Mouse (Mus musculus) E14TG2a.4 (cell line): Measurements from ENCODE around the gene Gemin8.

Experiments used
- H3K27me3 ChIP-seq: 2 replicates; pipeline ENCODE4 v1.6.1; 2014; ENCODE audit warnings: low read length, control low read depth; ENCODE audit not compliant: insufficient read depth
- H3K36me3 ChIP-seq: 2 replicates; pipeline ENCODE4 v1.6.1; 2014; ENCODE audit warnings: low read length, control low read depth; ENCODE audit not compliant: insufficient read depth
- H3K4me1 ChIP-seq: replicated peaks from 2 replicates; pipeline ENCODE4 v1.6.1; 2014; ENCODE audit warnings: low read depth, low read length, control low read depth
- H3K4me3 ChIP-seq: replicated peaks from 2 replicates; pipeline ENCODE4 v1.5.1; 2014; ENCODE audit warnings: mild to moderate bottlenecking, low read length
- H3K9me3 ChIP-seq: 2 replicates; pipeline ENCODE4 v1.6.1; 2014; ENCODE audit warnings: low read length, control low read depth
- CTCF ChIP-seq: conservative IDR thresholded peaks from 2 replicates; pipeline ENCODE4 v1.5.1; 2014; ENCODE audit warnings: low read length
- NANOG ChIP-seq: IDR thresholded peaks from 2 replicates; pipeline ENCODE4 v1.6.1; 2014; ENCODE audit warnings: borderline replicate concordance, low read length, mixed read lengths
- POU5F1 ChIP-seq: IDR thresholded peaks from 2 replicates; pipeline ENCODE4 v1.6.1; 2014; ENCODE audit warnings: low read length, borderline replicate concordance

Gene Gemin8

GRCm38 (mm10) chrX:166169892-166170799, at the start of gene Gemin8:
Gene Gemin8, plus strand, starts transcription at chrX:166170454.
- Histone ChIP-seq H3K27me3 (no peaks in the 10 kb centered on the region), H3K4me3 (peak within 1 kb of the TSS; percentile 83), H3K4me1 (peaks cover 8% of the 10 kb centered on the region; the same call in 1 of the 2 replicates), H3K9me3 (no peaks in the 10 kb centered on the region), H3K36me3 (no peaks in the 10 kb centered on the region)
- TF ChIP-seq NANOG: no peak
- no peak for TF ChIP-seq CTCF
- no peak for TF ChIP-seq POU5F1

GRCm38 (mm10) chrX:166147158-166147846, 23.0 kb upstream of the Gemin8 start:
- TF ChIP-seq POU5F1 (no peak), CTCF (no peak), NANOG (no peak)
- no peak overlapping the region for H3K4me3 ChIP-seq
- no peaks in the 10 kb centered on the region for H3K27me3 ChIP-seq
- H3K36me3 ChIP-seq: no peaks in the 10 kb centered on the region
- no peaks in the 10 kb centered on the region for H3K9me3 ChIP-seq
- H3K4me1 ChIP-seq: no peaks in the 10 kb centered on the region

- TF ChIP-seq CTCF (no peak), POU5F1 (no peak), NANOG (no peak)
These were observed 7.5 kb upstream of the Gemin8 start for GRCm38 (mm10) chrX:166162773-166163172.

GRCm38 (mm10) chrX:166167307-166167706, 2.9 kb upstream of the Gemin8 start:
- no peak for TF ChIP-seq POU5F1
- TF ChIP-seq NANOG: no peak
- peak; percentile 21; the same call in 1 of the 2 replicates for TF ChIP-seq CTCF
- H3K27me3 ChIP-seq: no peaks in the 10 kb centered on the region
- H3K4me3 ChIP-seq: no peak overlapping the region
- no peaks in the 10 kb centered on the region for H3K36me3 ChIP-seq
- 0 out of 2 replicates have a peak, but pooled peaks cover 2% of the 10 kb centered on the region for H3K4me1 ChIP-seq
- no peaks in the 10 kb centered on the region for H3K9me3 ChIP-seq

More at GRCm38 (mm10) chrX:166162773-166163172, 7.5 kb upstream of the Gemin8 start:
- Histone ChIP-seq H3K27me3 (no peaks in the 10 kb centered on the region), H3K9me3 (no peaks in the 10 kb centered on the region), H3K4me1 (no peaks in the 10 kb centered on the region), H3K4me3 (no peak overlapping the region), H3K36me3 (no peaks in the 10 kb centered on the region)

GRCm38 (mm10) chrX:166167923-166168322, 2.3 kb upstream of the Gemin8 start:
- H3K4me1 ChIP-seq: 0 out of 2 replicates have a peak, but pooled peaks cover 4% of the 10 kb centered on the region
- H3K27me3 ChIP-seq: no peaks in the 10 kb centered on the region
- H3K36me3 ChIP-seq: no peaks in the 10 kb centered on the region
- no peaks in the 10 kb centered on the region for H3K9me3 ChIP-seq
- H3K4me3 ChIP-seq: no peak overlapping the region
- TF ChIP-seq NANOG: no peak
- no peak for TF ChIP-seq POU5F1
- TF ChIP-seq CTCF: no peak

GRCm38 (mm10) chrX:166170800-166171738, 815 bp downstream of the Gemin8 start:
- no peaks in the 10 kb centered on the region for H3K36me3 ChIP-seq
- TF ChIP-seq NANOG: no peak
- TF ChIP-seq POU5F1: no peak
- no peak for TF ChIP-seq CTCF

GRCm38 (mm10) chrX:166172041-166172440, 1.8 kb downstream of the Gemin8 start:
- no peaks in the 10 kb centered on the region for H3K27me3 ChIP-seq
- H3K9me3 ChIP-seq: no peaks in the 10 kb centered on the region
- H3K4me3 ChIP-seq: no peak overlapping the region
- no peak for TF ChIP-seq POU5F1
- peaks cover 8% of the 10 kb centered on the region; the same call in 1 of the 2 replicates for H3K4me1 ChIP-seq
- no peaks in the 10 kb centered on the region for H3K36me3 ChIP-seq

More at GRCm38 (mm10) chrX:166170800-166171738, 815 bp downstream of the Gemin8 start:
- Histone ChIP-seq H3K27me3 (no peaks in the 10 kb centered on the region), H3K4me1 (peaks cover 8% of the 10 kb centered on the region; the same call in 1 of the 2 replicates), H3K9me3 (no peaks in the 10 kb centered on the region), H3K4me3 (peak overlapping the region; percentile 83)

GRCm38 (mm10) chrX:166172661-166173060, 2.4 kb downstream of the Gemin8 start:
- peaks cover 8% of the 10 kb centered on the region; the same call in 1 of the 2 replicates for H3K4me1 ChIP-seq
- H3K9me3 ChIP-seq: no peaks in the 10 kb centered on the region
- no peaks in the 10 kb centered on the region for H3K27me3 ChIP-seq
- no peak for TF ChIP-seq CTCF
- TF ChIP-seq NANOG: no peak
- TF ChIP-seq POU5F1: no peak
- H3K4me3 ChIP-seq: no peak overlapping the region
- peaks cover under 1% of the 10 kb centered on the region for H3K36me3 ChIP-seq
